Mouse (Mus musculus): ENCODE measurements at regions not wholly inside any gene's neighbourhood (a gene's known extent, or its start where the extent isn't known, plus 50 kb on each side); places are given as distances from the start of the nearest gene placed in this dataset.

- WGBS = 88% methylated on average over 2 of the region's 2 CpGs
- H3K4me2 ChIP-seq (ENCODE audit: low read length) = no peak overlapping the region
- ATAC-seq (replicated peaks; ENCODE audit: low FRiP score, low read depth) (no peak), DNase-seq (ENCODE audit: low spot score) (no peak)
- no peaks in the 10 kb centered on the region for H3K36me3 ChIP-seq (ENCODE audit: insufficient read depth, low read length)
- H3K27ac ChIP-seq = no peak overlapping the region
- no peak overlapping the region for H3K4me3 ChIP-seq (replicated peaks; ENCODE audit: low read depth, low read length)
- TF ChIP-seq CTCF (IDR thresholded peaks at IDR 0.05; ENCODE audit: low read depth) = no peak
- no peaks in the 10 kb centered on the region for H3K4me1 ChIP-seq (replicated peaks; ENCODE audit: insufficient read depth, low read length)
- no peaks in the 10 kb centered on the region for H3K9me3 ChIP-seq (replicated peaks; ENCODE audit: low read length)
- H3K27me3 ChIP-seq (ENCODE audit: insufficient read depth, low read length) = no peaks in the 10 kb centered on the region
- no peak overlapping the region for H3K9ac ChIP-seq (ENCODE audit: low read depth, low read length)
Observed at GRCm38 (mm10) chr13:80365964-80366363, 517.2 kb upstream of the Arrdc3 start.

GRCm38 (mm10) chr13:80370491-80370890 lies 512.7 kb upstream of the Arrdc3 start:
- ATAC-seq (replicated peaks; ENCODE audit: low FRiP score, low read depth) = no peak
- 81% methylated on average over 1 of the region's 1 CpGs for WGBS
- TF ChIP-seq CTCF (IDR thresholded peaks at IDR 0.05; ENCODE audit: low read depth) = no peak

DNA sequence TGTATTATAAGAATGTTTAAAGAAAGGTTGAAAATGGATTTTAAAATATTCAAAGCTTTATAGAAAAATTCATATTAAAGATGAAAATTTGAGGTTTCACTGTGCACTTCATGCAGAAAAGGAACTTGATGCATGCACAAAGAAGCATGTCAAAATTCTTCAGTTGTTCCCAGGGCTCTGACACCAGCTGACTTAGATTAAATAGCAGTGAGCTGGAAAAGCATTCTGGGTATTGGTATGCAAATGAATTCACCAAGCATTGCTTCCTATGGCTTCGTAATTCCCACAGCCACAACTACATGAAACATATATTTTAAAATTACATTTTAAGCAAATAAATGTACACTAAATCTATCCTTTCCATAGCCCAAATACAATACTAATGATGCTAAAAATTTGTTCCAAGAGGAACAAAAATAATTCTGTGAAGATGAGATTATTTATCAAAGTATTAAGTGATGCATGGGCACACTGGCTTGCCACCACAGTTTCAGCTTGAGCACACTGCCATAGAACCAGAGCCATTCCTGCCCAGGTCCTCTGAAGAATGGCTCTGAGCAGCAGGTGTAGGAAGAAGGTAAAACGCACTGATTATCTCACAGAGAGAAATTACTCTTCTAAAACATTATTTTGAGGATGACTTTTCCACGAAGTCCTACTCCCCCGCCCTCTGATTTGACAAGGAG lies 501.8 kb upstream of the Arrdc3 start:
- no peak overlapping the region for H3K4me3 ChIP-seq (replicated peaks; ENCODE audit: low read depth, low read length)
- H3K9me3 ChIP-seq (replicated peaks; ENCODE audit: low read length) = no peaks in the 10 kb centered on the region
- no peaks in the 10 kb centered on the region for H3K27me3 ChIP-seq (ENCODE audit: insufficient read depth, low read length)
- DNase-seq (ENCODE audit: low spot score) (no peak), ATAC-seq (replicated peaks; ENCODE audit: low FRiP score, low read depth) (no peak)
- H3K27ac ChIP-seq = no peak overlapping the region
- 79% methylated on average over 4 of the region's 4 CpGs for WGBS
- no peaks in the 10 kb centered on the region for H3K36me3 ChIP-seq (ENCODE audit: insufficient read depth, low read length)
- H3K9ac ChIP-seq (ENCODE audit: low read depth, low read length) = no peak overlapping the region
- TF ChIP-seq CTCF (IDR thresholded peaks at IDR 0.05; ENCODE audit: low read depth) = no peak
- H3K4me2 ChIP-seq (ENCODE audit: low read length) = no peak overlapping the region
- no peaks in the 10 kb centered on the region for H3K4me1 ChIP-seq (replicated peaks; ENCODE audit: insufficient read depth, low read length)

More at GRCm38 (mm10) chr13:80370491-80370890, 512.7 kb upstream of the Arrdc3 start:
- no peaks in the 10 kb centered on the region for H3K4me1 ChIP-seq (replicated peaks; ENCODE audit: insufficient read depth, low read length)
- DNase-seq (ENCODE audit: low spot score) = no peak
- no peak overlapping the region for H3K4me2 ChIP-seq (ENCODE audit: low read length)
- no peaks in the 10 kb centered on the region for H3K9me3 ChIP-seq (replicated peaks; ENCODE audit: low read length)
- no peak overlapping the region for H3K4me3 ChIP-seq (replicated peaks; ENCODE audit: low read depth, low read length)
- H3K27me3 ChIP-seq (ENCODE audit: insufficient read depth, low read length) = no peaks in the 10 kb centered on the region
- H3K27ac ChIP-seq = no peak overlapping the region
- H3K36me3 ChIP-seq (ENCODE audit: insufficient read depth, low read length) = no peaks in the 10 kb centered on the region
- H3K9ac ChIP-seq (ENCODE audit: low read depth, low read length) = no peak overlapping the region

GRCm38 (mm10) chr13:80381966-80382666 lies 501.1 kb upstream of the Arrdc3 start:
- Histone ChIP-seq H3K9ac (ENCODE audit: low read depth, low read length) (no peak overlapping the region), H3K4me1 (replicated peaks; ENCODE audit: insufficient read depth, low read length) (no peaks in the 10 kb centered on the region), H3K27ac (no peak overlapping the region), H3K27me3 (ENCODE audit: insufficient read depth, low read length) (no peaks in the 10 kb centered on the region), H3K9me3 (replicated peaks; ENCODE audit: low read length) (no peaks in the 10 kb centered on the region), H3K36me3 (ENCODE audit: insufficient read depth, low read length) (no peaks in the 10 kb centered on the region), H3K4me3 (replicated peaks; ENCODE audit: low read depth, low read length) (no peak overlapping the region), H3K4me2 (ENCODE audit: low read length) (no peak overlapping the region)
- no peak for ATAC-seq (replicated peaks; ENCODE audit: low FRiP score, low read depth)
- TF ChIP-seq CTCF (IDR thresholded peaks at IDR 0.05; ENCODE audit: low read depth) = no peak
- DNase-seq (ENCODE audit: low spot score) = peak; percentile 3
- WGBS = 73% methylated on average over 2 of the region's 2 CpGs

- Histone ChIP-seq H3K4me3 (replicated peaks; ENCODE audit: low read depth, low read length) (no peak overlapping the region), H3K9ac (ENCODE audit: low read depth, low read length) (no peak overlapping the region), H3K36me3 (ENCODE audit: insufficient read depth, low read length) (no peaks in the 10 kb centered on the region), H3K27ac (no peak overlapping the region), H3K4me2 (ENCODE audit: low read length) (no peak overlapping the region), H3K27me3 (ENCODE audit: insufficient read depth, low read length) (no peaks in the 10 kb centered on the region), H3K9me3 (replicated peaks; ENCODE audit: low read length) (no peaks in the 10 kb centered on the region), H3K4me1 (replicated peaks; ENCODE audit: insufficient read depth, low read length) (no peaks in the 10 kb centered on the region)
- no peak for ATAC-seq (replicated peaks; ENCODE audit: low FRiP score, low read depth)
- no peak for DNase-seq (ENCODE audit: low spot score)
- no peak for TF ChIP-seq CTCF (IDR thresholded peaks at IDR 0.05; ENCODE audit: low read depth)
Observed at GRCm38 (mm10) chr13:80408928-80409327, 474.3 kb upstream of the Arrdc3 start.

GRCm38 (mm10) chr13:80409790-80410433 lies 473.3 kb upstream of the Arrdc3 start:
- no peak overlapping the region for H3K9ac ChIP-seq (ENCODE audit: low read depth, low read length)
- H3K4me2 ChIP-seq (ENCODE audit: low read length) = no peak overlapping the region
- TF ChIP-seq CTCF (IDR thresholded peaks at IDR 0.05; ENCODE audit: low read depth) = no peak
- H3K36me3 ChIP-seq (ENCODE audit: insufficient read depth, low read length) = no peaks in the 10 kb centered on the region
- no peak overlapping the region for H3K27ac ChIP-seq
- no peaks in the 10 kb centered on the region for H3K9me3 ChIP-seq (replicated peaks; ENCODE audit: low read length)
- no peak overlapping the region for H3K4me3 ChIP-seq (replicated peaks; ENCODE audit: low read depth, low read length)
- ATAC-seq (replicated peaks; ENCODE audit: low FRiP score, low read depth) = no peak
- H3K27me3 ChIP-seq (ENCODE audit: insufficient read depth, low read length) = no peaks in the 10 kb centered on the region
- DNase-seq (ENCODE audit: low spot score) = no peak
- no peaks in the 10 kb centered on the region for H3K4me1 ChIP-seq (replicated peaks; ENCODE audit: insufficient read depth, low read length)
